Mouse (Mus musculus) erythroblast, adult 5-6 weeks (primary cell): Measurements from ENCODE around the gene Tmem104. TPM values are rescaled to one million over a fixed set of nuclear protein-coding genes. Genes with fewer than 3 reads are reported as not detected.

ENCODE experiments used
- ATAC-seq: replicated peaks from 2 replicates; pipeline ENCODE4 v1.8.0; 2016; ENCODE audit warnings: moderate number of reproducible peaks, mild to moderate bottlenecking, moderate TSS enrichment, inconsistent platforms; ENCODE audit not compliant: poor library complexity, low FRiP score, severe bottlenecking
- total RNA-seq, 2 experiments: library from RNA; stranded (forward) in 1 of 2; stranded (reverse) in 1 of 2; fragments of 150-400 nt in 1 of 2; fragments of 200-764, 138-1000 nt in 1 of 2; gene quantifications; 2 replicates each; pipeline versions ENCODE4 v1.2.3 to v1.2.4; 2015 to 2017; ENCODE audit warnings: low replicate concordance in 2 of 2

Gene Tmem104
- 4.6 and 5.2 TPM in 2 replicates for total RNA-seq (2015; ENCODE audit: low replicate concordance)
- 0.85 and 1.5 TPM in 2 replicates for total RNA-seq (2017; ENCODE audit: low replicate concordance)

GRCm38 (mm10) chr11:115187224-115187639, at the start of gene Tmem104:
TSS of gene Tmem104 (plus strand) at chr11:115187487.
- peak; percentile 96 for ATAC-seq

GRCm38 (mm10) chr11:115138597-115139262, 48.6 kb upstream of the Tmem104 start:
- ATAC-seq = no peak

- ATAC-seq = no peak
These were observed 45.3 kb upstream of the Tmem104 start for GRCm38 (mm10) chr11:115141970-115142369.

GRCm38 (mm10) chr11:115147813-115148212, 39.5 kb upstream of the Tmem104 start:
- ATAC-seq = no peak

GRCm38 (mm10) chr11:115150741-115151254, 36.5 kb upstream of the Tmem104 start:
- no peak for ATAC-seq

- no peak for ATAC-seq
These were observed 35.4 kb upstream of the Tmem104 start for GRCm38 (mm10) chr11:115151755-115152429.

GRCm38 (mm10) chr11:115153088-115153487, 34.2 kb upstream of the Tmem104 start:
- ATAC-seq = no peak

- peak; percentile 72 for ATAC-seq
These were observed 33.5 kb upstream of the Tmem104 start for GRCm38 (mm10) chr11:115153699-115154292.

GRCm38 (mm10) chr11:115155053-115155634, 32.1 kb upstream of the Tmem104 start:
- ATAC-seq = no peak

GRCm38 (mm10) chr11:115157933-115158719, 29.2 kb upstream of the Tmem104 start:
- no peak for ATAC-seq

GRCm38 (mm10) chr11:115160016-115160797, 27.1 kb upstream of the Tmem104 start:
- ATAC-seq = 0 out of 2 replicates have a peak, but pooled peaks have one; percentile 17

GRCm38 (mm10) chr11:115160883-115161577, 26.3 kb upstream of the Tmem104 start:
- 0 out of 2 replicates have a peak, but pooled peaks have one; percentile 33 for ATAC-seq

- ATAC-seq = no peak
These were observed 25.6 kb upstream of the Tmem104 start for GRCm38 (mm10) chr11:115161578-115162204.

GRCm38 (mm10) chr11:115162205-115162601, 25.1 kb upstream of the Tmem104 start:
- no peak for ATAC-seq

GRCm38 (mm10) chr11:115162832-115163480, 24.3 kb upstream of the Tmem104 start, which contains the start of gene Slc9a3r1:
TSS of gene Slc9a3r1 (plus strand) at chr11:115163341.
- ATAC-seq = peak; percentile 93

GRCm38 (mm10) chr11:115163568-115164150, 23.6 kb upstream of the Tmem104 start:
- no peak for ATAC-seq
